Mouse (Mus musculus) kidney, adult 2 months (tissue): ENCODE measurements around the gene Ccdc77.

Source experiments
- CTCF ChIP-seq: fragments of 200-500 bp; conservative IDR thresholded peaks from 2 replicates; pipeline ENCODE4 v1.5.1; 2011; ENCODE audit warnings: low read depth, mild to moderate bottlenecking, control low read depth, low read length, moderate library complexity, mixed read lengths; ENCODE audit not compliant: insufficient read depth, insufficient read length
- POLR2A ChIP-seq: fragments of 200-500 bp; IDR thresholded peaks from one replicate; pipeline ENCODE4 v1.6.1; 2011; ENCODE audit warnings: low read depth, low read length, control low read depth

GRCm38 (mm10) chr6:120287279-120287678, 76.9 kb downstream of the Ccdc77 start:
- TF ChIP-seq POLR2A, result no peak
- TF ChIP-seq CTCF, result no peak
